Mouse (Mus musculus) midbrain, embryonic 14.5 days (tissue): ENCODE results near the gene Olfr1511. TPM values are rescaled to one million over a fixed set of nuclear protein-coding genes. Genes with fewer than 3 reads are reported as not detected.
"Not testable (repeated sequence)": the region's sequence is repeated elsewhere in the genome, so short reads cannot be mapped to it uniquely, and the experiment has no call there.

ENCODE experiments used
- ATAC-seq: fragments of 200-750 bp; cut with Nextera tagmentation; 2 replicates; pipeline ENCODE4 v1.8.0; 2017; ENCODE audit warnings: moderate number of reproducible peaks, moderate library complexity; ENCODE audit not compliant: low FRiP score, low TSS enrichment
- DNase-seq: peaks from one replicate; pipeline ENCODE4 v3.0.0-alpha.2; 2015
- H3K27ac ChIP-seq: fragments of 300-500 bp; sonication (generic); replicated peaks from 2 replicates; pipeline ENCODE4 v1.5.1; 2014; ENCODE audit warnings: mild to moderate bottlenecking, low read depth, low read length, moderate library complexity
- H3K27me3 ChIP-seq: fragments of 300-500 bp; sonication (generic); 2 replicates; pipeline ENCODE4 v1.6.1; 2014; ENCODE audit warnings: low read length, control low read depth, mixed read lengths; ENCODE audit not compliant: control insufficient read depth, insufficient read depth
- H3K36me3 ChIP-seq: fragments of 300-500 bp; sonication (generic); 2 replicates; pipeline ENCODE4 v1.6.1; 2014; ENCODE audit warnings: low read length, control low read depth; ENCODE audit not compliant: control insufficient read depth, insufficient read depth
- H3K4me1 ChIP-seq: fragments of 300-500 bp; sonication (generic); 2 replicates; pipeline ENCODE4 v1.6.1; 2014; ENCODE audit warnings: mild to moderate bottlenecking, antibody characterized with exemption, low read length, control low read depth; ENCODE audit not compliant: control insufficient read depth, insufficient read depth
- H3K4me2 ChIP-seq: fragments of 300-500 bp; sonication (generic); 2 replicates; pipeline ENCODE4 v1.6.1; 2014; ENCODE audit warnings: mild to moderate bottlenecking, low read length, moderate library complexity
- H3K4me3 ChIP-seq: fragments of 300-500 bp; sonication (generic); replicated peaks from 2 replicates; pipeline ENCODE4 v1.5.1; 2014; ENCODE audit warnings: low read depth, low read length
- H3K9ac ChIP-seq: fragments of 300-500 bp; sonication (generic); replicated peaks from 2 replicates; pipeline ENCODE4 v1.6.1; 2014; ENCODE audit warnings: mild to moderate bottlenecking, low read length, moderate library complexity
- H3K9me3 ChIP-seq: fragments of 300-500 bp; sonication (generic); 2 replicates; pipeline ENCODE4 v1.6.1; 2016; ENCODE audit warnings: low read length, control low read depth, mixed read lengths; ENCODE audit not compliant: control insufficient read depth
- WGBS: fragments of 180-500 bp; shearing (Covaris S2); extraction: QIAGEN DNeasy Blood & Tissue Kit; methylation state at CpG from one replicate; pipeline ENCODE4 v1.1.7; 2014; 5-methylcytosine and 5-hydroxymethylcytosine counted together
- polyA plus RNA-seq: library from polyadenylated mRNA; unstranded; fragments of >200 nt; fragmentation: Nextera tagmentation; extraction: Ambion mirVana; gene quantifications from 2 replicates; pipeline ENCODE4 v1.2.1, GENCODE M21; 2014

Olfr1511 gene
- 0.15 TPM in 1 of 2 replicates, not detected in the other for polyA plus RNA-seq

- Histone ChIP-seq H3K9ac (no peak within 1 kb of the TSS), H3K27me3 (no peaks in the 10 kb centered on the region), H3K9me3 (no peaks in the 10 kb centered on the region), H3K4me2 (no peak within 1 kb of the TSS), H3K27ac (no peak within 1 kb of the TSS), H3K4me3 (no peak within 1 kb of the TSS), H3K36me3 (no peaks in the 10 kb centered on the region), H3K4me1 (no peaks in the 10 kb centered on the region)
- ATAC-seq = no peak
- WGBS = 79% methylated on average over 4 of the region's 4 CpGs
- no peak for DNase-seq
Measured at GRCm38 (mm10) chr14:52397279-52397678, at the start of gene Olfr1511. Gene Olfr1511, minus strand, starts transcription at chr14:52397379.

- no peaks in the 10 kb centered on the region for H3K4me1 ChIP-seq
- H3K27ac ChIP-seq = no peak within 1 kb of the TSS
- H3K9ac ChIP-seq = no peak within 1 kb of the TSS
- H3K4me3 ChIP-seq = no peak within 1 kb of the TSS
- DNase-seq = no peak
- no peak within 1 kb of the TSS for H3K4me2 ChIP-seq
- no peaks in the 10 kb centered on the region for H3K9me3 ChIP-seq
- H3K27me3 ChIP-seq = no peaks in the 10 kb centered on the region
- ATAC-seq = no peak
- no peaks in the 10 kb centered on the region for H3K36me3 ChIP-seq
Measured at GRCm38 (mm10) chr14:52442690-52443089, 45.5 kb upstream of the Olfr1511 start, which contains the start of gene Olfr1509. Gene Olfr1509, plus strand, starts transcription at chr14:52442990.

- Histone ChIP-seq H3K4me3 (no peak overlapping the region), H3K27me3 (no peaks in the 10 kb centered on the region), H3K9me3 (no peaks in the 10 kb centered on the region), H3K27ac (no peak overlapping the region), H3K36me3 (no peaks in the 10 kb centered on the region), H3K4me2 (no peak overlapping the region), H3K9ac (no peak overlapping the region), H3K4me1 (no peaks in the 10 kb centered on the region)
- no peak for ATAC-seq
- no peak for DNase-seq
- WGBS = 100% methylated on average over 1 of the region's 1 CpGs
Measured at GRCm38 (mm10) chr14:52427686-52428085, 30.5 kb upstream of the Olfr1511 start.

GRCm38 (mm10) chr14:52414273-52414672 lies 17.1 kb upstream of the Olfr1511 start, which contains the start of gene Olfr1510:
Gene Olfr1510, minus strand, starts transcription at chr14:52414373.
- 90% methylated on average over 3 of the region's 3 CpGs for WGBS
- no peaks in the 10 kb centered on the region for H3K4me1 ChIP-seq
- no peak within 1 kb of the TSS for H3K9ac ChIP-seq
- no peak within 1 kb of the TSS for H3K4me3 ChIP-seq
- H3K27ac ChIP-seq = no peak within 1 kb of the TSS
- H3K9me3 ChIP-seq = no peaks in the 10 kb centered on the region
- ATAC-seq = no peak
- DNase-seq = no peak
- no peaks in the 10 kb centered on the region for H3K36me3 ChIP-seq
- no peaks in the 10 kb centered on the region for H3K27me3 ChIP-seq
- H3K4me2 ChIP-seq = no peak within 1 kb of the TSS

- not testable (repeated sequence) for DNase-seq, H3K9me3 ChIP-seq, H3K4me1 ChIP-seq, H3K4me2 ChIP-seq, H3K4me3 ChIP-seq, H3K36me3 ChIP-seq, H3K27me3 ChIP-seq, H3K9ac ChIP-seq, H3K27ac ChIP-seq
- peak; percentile 17; the same call in 1 of the 2 replicates for ATAC-seq
- WGBS = 81% methylated on average over 7 of the region's 10 CpGs
Measured at GRCm38 (mm10) chr14:52410142-52410919, 13.2 kb upstream of the Olfr1511 start.

- H3K36me3 ChIP-seq, H3K4me2 ChIP-seq, H3K9ac ChIP-seq, H3K9me3 ChIP-seq, H3K4me3 ChIP-seq, H3K27ac ChIP-seq, H3K27me3 ChIP-seq, H3K4me1 ChIP-seq, DNase-seq, ATAC-seq: not testable (repeated sequence)
- WGBS = 92% methylated on average over 9 of the region's 9 CpGs
Measured at GRCm38 (mm10) chr14:52390084-52390848, 6.9 kb downstream of the Olfr1511 start.

GRCm38 (mm10) chr14:52379068-52379467 lies 18.1 kb downstream of the Olfr1511 start, which contains the start of gene Olfr1512:
Gene Olfr1512, minus strand, starts transcription at chr14:52379168.
- no peaks in the 10 kb centered on the region for H3K36me3 ChIP-seq
- H3K4me3 ChIP-seq = no peak within 1 kb of the TSS
- H3K27ac ChIP-seq = no peak within 1 kb of the TSS
- 80% methylated on average over 2 of the region's 2 CpGs for WGBS
- H3K4me2 ChIP-seq = no peak within 1 kb of the TSS
- ATAC-seq (no peak), DNase-seq (no peak)
- H3K4me1 ChIP-seq = no peaks in the 10 kb centered on the region
- no peaks in the 10 kb centered on the region for H3K9me3 ChIP-seq
- no peaks in the 10 kb centered on the region for H3K27me3 ChIP-seq
- H3K9ac ChIP-seq = no peak within 1 kb of the TSS

GRCm38 (mm10) chr14:52368741-52369140 lies 28.4 kb downstream of the Olfr1511 start:
- ATAC-seq (no peak), DNase-seq (no peak)
- WGBS = 91% methylated on average over 3 of the region's 3 CpGs
- Histone ChIP-seq H3K36me3 (no peaks in the 10 kb centered on the region), H3K4me3 (no peak overlapping the region), H3K9me3 (no peaks in the 10 kb centered on the region), H3K27me3 (no peaks in the 10 kb centered on the region), H3K9ac (no peak overlapping the region), H3K4me1 (no peaks in the 10 kb centered on the region), H3K27ac (no peak overlapping the region), H3K4me2 (no peak overlapping the region)
